Mouse (Mus musculus) v-Abl transformed pro-B cells (cell line): ENCODE results near the gene 4430402I18Rik.

Experiments used
- in situ Hi-C, 2 experiments: fragments of 400-800 bp; cut with MboI; formaldehyde crosslinking; loops; one replicate each; pipeline ENCODE4 v1.15.1; 2025; ENCODE audit not compliant: unreplicated experiment in 2 of 2

Gene 4430402I18Rik

DNA sequence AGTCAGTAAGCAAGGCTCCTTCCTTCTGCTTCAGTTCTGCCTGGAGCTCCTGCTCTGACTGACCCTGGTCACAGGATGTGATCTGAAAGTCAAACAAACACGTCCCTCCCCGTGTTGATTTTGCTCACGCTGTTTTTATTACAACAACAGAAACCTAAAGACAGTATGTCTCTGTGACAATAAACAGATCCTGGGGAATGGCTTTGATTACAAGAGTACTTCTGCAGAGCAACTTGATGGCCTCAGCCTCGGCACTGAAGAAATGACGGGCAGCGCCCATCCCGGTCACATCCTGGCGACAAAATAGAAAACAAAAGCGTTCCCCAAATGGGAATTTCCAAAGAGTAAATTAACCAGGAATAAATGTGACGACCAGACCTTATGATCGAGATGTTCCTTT is 2.7 kb upstream of the 4430402I18Rik start:
- in situ Hi-C loops: loop anchor here (5.0 kb wide), 2 partner anchors 193 to 282 kb away; partner anchors contain the start of gene Jak2 (in 1 of the 2)

DNA sequence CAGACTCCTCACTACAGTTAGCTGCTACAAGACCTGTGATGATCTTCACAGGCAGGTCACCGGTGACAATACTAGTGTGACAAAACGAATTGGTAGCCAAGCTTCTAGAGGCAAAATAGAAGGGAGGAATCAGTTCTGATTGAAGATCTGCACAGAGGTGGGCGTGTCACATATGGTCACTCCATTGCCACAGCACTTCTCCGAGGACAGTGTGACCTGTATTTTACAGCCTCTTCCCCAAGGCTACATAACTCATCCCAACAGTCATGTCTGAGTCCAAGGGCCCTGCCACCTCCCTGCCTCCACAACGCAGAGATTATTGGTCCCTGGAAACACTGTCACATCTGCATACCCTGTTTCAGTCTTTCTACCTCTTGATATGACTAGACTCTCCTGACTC is 1.6 kb upstream of the 4430402I18Rik start:
- in situ Hi-C loops: no loop called here

DNA sequence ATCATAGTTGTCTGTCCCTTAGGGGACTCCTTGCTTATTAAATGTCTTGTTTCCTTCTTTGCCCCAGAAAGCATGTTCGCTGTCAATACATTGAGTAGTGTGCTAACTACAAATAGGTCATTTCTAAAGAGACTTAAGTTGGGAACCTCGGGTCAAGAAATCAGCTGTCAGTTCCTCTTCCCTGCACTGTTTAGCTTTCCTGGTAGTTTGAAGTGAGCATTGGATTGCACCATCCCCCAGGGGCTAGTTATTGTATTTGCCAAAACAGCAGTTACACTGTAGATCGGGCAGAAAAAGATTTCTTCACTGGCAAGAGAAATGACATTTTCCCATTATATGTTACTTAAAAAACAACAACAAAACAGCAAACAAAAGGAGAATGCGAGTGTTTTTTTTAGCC is 578 bp upstream of the 4430402I18Rik start:
- in situ Hi-C loops: no loop called here

DNA sequence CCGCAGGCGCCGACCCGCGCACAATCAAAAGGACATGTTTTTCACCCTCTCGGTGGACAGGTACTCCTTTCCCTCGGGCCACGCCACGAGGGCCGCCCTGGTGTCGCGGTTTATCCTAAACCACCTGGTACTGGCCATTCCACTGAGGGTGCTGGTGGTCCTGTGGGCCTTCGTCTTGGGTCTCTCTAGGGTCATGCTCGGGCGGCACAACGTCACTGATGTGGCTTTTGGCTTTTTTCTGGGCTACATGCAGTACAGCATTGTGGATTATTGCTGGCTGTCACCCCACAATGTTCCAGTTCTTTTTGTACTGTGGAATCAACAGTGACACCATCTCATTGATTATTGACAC is 3.1 kb downstream of the 4430402I18Rik start:
- in situ Hi-C loops: no loop called here

DNA sequence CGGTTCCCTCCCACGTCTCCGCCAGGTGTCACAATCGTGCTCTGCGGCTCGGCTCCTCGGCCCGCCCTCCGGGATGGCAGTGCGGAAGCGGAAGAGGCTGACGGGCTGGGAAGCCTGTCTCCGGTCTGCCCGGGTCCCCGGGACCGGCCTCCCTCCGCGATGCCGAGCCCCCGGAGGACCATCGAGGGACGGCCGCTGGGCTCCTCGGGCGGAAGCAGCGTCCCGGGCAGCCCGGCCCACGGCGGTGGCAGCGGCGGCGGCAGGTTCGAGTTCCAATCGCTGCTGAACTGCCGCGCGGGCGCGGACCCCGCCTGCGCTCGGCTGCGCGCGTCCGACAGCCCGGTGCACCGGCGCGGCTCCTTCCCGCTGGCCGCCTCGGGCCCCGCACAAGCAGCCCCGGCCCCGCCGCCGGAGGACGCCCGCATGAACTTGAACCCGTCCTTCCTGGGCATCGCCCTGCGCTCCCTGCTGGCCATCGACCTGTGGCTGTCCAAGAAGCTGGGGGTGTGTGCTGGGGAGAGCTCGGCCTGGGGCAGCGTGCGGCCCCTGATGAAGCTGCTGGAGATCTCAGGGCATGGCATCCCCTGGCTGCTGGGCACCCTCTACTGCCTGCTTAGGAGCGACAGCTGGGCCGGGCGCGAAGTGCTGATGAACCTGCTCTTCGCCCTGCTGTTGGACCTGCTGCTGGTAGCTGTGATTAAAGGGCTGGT is 3.6 kb downstream of the 4430402I18Rik start, which contains the start of gene Plpp6:
Gene Plpp6 (plus strand): TSS at position 112 of the 710 bp plus-strand sequence.
- in situ Hi-C loops: no loop called here

DNA sequence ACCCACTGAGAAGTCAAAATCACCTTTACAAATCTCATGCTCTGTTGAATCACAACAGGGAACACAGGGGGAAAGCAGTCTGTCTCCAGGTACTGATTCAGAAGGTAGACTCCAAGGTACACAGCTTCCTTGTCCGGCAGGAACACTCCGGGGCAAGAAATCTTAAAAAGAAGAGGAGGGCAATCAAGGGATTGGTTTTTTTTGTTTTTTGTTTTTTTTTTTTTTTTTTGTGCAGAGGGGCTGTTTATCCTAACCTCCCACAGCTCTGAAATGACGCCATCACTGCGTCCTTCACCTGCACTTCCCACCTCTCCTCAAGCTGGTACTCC is 4.1 kb downstream of the 4430402I18Rik start:
- in situ Hi-C loops: no loop called here

DNA sequence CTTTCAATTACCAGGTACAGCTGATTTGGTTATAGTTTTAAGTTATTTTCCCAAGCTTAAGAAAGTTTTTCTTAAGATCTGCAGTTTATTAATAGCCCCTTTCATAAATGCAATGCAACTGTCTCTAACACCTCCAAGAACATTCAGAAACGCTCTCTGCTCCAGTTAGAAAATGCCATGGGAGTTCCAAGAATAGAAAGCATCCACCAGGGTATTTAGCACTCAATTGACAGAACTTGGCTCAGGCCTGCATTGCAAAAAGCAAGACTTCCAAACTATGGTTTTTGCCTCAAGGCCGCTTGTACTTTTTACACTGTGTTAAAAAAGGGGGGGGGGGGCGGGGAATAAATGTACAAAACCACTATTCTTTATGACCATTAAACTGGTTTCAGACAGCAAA is 4.5 kb downstream of the 4430402I18Rik start:
- in situ Hi-C loops: no loop called here

DNA sequence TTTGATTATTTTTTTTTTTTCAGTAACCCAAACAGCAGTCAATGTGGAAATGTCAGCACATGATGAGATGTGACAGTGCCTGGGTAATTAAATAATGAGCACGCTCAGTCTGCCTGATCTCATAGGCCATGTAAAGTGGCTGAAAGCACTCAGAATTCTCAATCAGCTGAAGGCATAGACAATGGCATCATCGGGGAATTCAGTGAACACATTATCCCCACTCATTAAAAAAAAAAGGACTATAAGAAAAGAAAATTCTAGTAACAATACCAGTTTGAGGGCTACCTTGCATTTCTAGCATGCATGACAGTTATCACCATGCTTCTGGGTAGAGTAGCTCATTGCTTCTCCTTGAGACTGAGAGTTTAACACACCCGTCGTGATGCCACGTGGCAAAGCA is 16.3 kb downstream of the 4430402I18Rik start:
- in situ Hi-C loops: no loop called here

DNA sequence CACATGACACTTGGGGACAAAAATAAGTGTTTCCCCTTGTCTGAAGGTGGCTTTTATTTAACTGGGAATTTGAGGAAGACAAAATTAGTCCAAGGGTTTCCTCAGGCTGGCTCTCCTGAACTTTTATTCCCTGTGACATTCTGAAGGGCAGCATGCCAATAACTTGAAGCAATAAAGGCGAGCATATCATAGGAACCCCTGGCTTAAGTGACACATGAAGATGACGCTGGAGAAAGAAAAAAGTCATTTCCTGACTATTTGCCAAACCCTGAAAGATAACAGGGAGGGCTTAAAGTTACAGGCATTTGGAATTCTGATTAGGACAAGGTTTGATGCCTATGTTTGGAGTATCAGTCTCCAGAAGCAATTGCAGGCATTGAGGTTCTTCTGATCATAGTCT is 20.3 kb downstream of the 4430402I18Rik start:
- in situ Hi-C loops: no loop called here

DNA sequence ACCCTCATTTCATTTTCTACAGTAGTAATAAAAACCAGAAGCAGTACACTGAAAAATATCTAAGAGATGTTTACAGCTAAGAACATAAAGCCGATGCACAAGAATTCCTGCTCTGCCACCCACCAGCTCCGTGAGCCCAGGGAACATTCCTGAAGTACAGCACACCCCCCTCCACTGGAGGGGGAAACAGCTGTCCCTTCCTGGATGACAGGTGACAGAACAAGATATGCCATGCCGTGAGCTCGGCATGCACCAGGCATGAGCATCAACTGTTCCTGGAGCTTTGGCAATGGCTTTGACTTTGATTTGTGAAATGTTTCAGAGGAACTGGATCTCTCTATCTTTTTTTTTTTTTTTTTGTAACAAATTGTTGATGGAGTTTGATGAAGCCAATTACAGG is 20.8 kb downstream of the 4430402I18Rik start:
- in situ Hi-C loops: no loop called here

DNA sequence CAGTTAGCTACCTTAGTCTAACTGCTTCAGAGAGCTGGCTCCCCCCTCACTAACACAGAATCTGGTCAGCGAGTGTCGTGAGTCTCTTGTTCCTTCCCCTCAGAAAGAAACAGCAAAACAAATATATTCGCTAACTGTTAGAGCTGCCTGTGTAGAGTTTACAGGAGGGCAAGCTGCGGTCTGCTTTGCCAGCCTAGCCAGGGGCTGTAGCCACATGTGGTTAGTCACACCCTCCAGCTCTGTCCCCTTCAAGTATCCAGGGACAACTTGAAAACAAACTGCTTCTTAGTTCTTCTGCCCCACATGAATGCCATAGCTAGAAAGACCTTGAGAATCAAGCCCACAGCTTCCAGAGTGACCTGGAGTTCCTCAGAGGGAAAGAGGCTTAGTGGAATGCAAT is 26.3 kb downstream of the 4430402I18Rik start:
- in situ Hi-C loops: no loop called here

DNA sequence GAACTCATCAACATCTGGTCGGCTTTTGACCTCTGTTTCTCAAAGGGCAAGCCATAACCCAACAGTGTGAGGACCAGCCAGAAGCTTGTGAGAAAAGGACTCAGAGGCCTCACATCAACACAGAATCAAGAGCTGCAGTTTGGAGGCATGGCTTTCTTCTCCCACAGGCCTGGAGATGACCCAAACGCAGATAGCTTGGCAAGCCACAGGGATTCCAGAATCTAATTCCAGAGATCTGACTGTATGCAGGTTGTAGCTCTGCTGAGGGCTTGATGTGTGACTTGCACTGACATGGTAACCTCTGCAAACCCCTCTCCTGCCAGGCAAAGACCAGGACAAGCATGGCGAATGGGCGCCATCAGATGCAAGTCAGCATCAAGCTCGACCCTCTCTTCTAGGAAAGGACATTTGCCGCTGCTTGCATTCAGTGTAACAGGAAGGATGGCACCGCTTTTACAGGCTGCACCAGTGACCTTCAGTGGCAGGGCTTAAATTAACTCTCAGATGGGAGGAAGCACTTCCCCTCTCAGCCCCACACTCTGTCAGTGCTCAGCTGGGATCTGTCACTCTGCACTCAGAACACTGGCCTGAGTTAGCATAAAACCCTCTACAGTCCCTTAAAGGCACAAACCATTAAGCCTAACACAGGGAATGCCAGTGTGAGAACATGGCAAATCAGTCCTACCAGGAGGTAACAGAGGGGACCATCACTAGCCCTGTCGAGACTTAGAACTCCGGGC is 27.3 kb downstream of the 4430402I18Rik start:
- in situ Hi-C loops: no loop called here

DNA sequence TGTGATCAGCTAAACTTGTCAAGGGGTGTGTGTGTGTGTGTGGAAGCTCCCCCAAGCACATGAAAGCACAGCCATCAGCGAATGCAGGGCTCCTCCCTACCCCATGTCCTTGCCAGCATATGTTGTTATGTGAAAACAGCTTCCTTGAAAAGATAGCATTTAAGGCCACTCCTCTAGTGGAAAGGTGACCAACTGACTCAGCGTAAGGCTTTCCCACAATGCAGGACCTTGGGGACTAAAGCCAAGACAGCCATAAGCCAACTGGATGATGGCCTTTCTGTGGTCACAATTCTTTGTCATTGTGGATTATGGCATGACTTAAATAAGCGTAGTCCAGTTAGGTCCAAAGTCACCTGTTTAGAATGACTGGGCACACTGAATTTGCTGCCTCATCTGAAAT is 32.7 kb downstream of the 4430402I18Rik start:
- in situ Hi-C loops: no loop called here

DNA sequence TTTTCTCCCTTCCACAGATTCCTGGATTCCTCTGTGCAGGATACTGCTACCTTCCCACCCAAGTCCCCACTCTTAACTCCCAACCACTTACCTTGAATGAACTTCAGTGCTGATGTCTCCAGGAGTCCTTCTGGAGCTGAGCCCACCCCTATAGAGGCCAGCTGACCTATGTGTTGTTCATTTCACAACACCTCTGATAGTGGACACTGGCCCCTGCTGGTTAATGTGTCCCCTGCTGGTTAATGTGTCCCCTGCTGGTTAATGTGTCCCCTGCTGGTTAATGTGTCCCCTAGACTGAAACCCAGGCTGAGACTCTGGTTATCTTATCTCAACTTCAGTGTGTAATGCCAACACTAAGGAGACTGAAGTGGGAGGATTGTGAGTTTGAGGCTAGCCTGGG is 38.6 kb downstream of the 4430402I18Rik start:
- in situ Hi-C loops: no loop called here

DNA sequence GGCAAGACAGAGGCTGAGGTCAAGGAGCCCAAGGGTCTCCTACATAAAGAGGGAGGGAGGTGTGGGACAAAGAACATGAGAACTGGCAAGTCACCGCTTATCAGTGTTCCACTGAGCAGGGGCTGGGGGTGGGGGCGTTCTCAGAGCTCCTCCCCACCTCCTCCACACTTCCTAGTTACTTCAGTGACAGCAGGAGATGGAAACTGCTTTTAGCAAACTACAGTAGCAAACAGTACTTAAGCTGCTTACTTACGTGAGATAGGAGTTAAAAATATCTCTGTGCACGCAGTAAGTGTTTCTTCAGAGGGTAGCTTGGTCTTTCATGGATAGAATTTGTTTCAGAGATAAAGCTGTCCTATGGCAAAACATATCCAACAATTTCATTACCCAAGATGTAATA is 40.2 kb downstream of the 4430402I18Rik start:
- in situ Hi-C loops: no loop called here

DNA sequence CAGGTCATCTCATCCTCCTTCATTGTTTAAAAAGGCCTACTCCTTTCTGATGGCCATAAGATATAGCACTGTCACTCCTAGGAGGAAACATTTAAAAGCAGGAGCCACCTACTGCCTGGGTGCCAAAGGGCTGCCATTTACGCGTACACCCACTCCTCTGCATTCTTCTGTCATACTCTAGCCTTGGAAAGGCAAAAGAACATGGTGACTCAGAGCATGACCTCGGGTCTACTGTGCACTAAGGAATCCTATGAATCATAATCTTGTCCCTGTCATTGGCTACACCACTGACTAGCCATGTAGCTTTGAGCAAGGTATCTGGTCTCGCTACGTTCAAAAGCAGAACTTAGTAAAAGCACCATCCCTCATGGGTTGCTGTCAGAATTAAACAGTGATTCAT is 41.2 kb downstream of the 4430402I18Rik start:
- in situ Hi-C loops: no loop called here

DNA sequence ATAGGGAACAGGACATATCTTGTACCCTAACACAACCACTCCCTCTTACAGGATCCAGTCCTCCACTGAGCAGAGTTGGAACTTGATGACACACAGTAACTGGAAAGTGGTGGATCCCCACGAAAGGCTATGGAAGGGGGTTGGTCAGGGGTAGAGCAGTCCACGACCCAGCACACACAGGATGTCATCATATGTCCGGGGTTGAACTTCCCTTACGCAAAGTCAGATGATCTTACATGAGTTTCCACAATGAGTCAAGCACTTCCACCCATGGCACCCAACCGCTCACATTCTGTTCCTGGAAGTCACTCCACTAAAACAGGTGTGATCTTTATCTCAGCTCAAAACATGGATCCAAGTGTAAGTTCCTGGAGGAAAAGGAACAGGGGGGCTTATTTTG is 49.8 kb downstream of the 4430402I18Rik start:
- in situ Hi-C loops: no loop called here

DNA sequence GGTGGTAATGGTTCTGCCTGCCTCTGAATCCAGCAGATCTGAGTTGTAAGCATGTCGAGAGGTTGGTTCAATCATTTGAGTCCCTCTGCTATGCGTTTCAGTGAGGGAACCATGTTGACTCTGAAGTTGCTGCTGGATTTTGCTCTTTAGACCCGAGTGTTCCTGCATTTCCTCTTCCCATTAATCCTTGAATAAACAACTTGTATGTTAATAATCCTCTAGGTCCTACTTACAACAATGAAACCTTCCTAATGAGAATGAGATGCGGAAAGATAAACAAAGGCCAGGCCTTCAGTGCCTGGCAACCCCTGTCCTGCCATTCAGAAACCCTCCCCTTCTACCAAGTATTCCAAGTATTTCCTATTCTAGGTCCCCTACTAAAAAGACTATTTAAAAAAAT is 51.1 kb downstream of the 4430402I18Rik start:
- in situ Hi-C loops: no loop called here

DNA sequence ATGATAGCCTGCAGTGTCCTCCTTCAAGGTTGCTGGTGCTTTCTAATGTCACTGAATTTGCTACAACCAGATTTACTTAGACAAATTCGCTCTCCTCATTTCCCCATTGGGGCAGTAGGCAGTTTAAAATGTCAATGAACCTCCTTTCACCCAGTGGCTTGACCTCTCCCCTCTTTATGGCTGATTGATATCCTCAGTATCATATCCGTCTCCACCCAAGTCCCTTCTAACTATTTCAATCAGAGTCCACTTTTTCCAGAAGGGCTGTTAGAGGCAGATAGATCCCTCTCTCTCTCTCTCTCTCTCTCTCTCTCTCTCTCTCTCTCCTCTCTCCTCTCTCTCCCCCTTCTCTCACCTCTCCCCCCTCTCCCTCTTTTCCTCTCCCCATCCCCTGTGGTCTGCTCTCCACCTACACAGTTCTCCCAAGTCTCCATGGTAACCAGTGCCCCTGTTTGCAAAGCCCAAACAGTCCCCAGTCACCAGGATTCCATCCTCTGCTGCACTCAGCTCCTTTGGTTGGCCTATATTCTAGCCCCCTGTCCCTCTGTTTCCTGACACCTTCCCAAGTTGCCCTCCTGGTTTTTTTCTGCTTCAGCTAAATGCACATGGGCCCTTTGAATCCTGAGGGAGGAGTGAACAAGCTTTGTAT is 51.9 kb downstream of the 4430402I18Rik start:
- in situ Hi-C loops: no loop called here

DNA sequence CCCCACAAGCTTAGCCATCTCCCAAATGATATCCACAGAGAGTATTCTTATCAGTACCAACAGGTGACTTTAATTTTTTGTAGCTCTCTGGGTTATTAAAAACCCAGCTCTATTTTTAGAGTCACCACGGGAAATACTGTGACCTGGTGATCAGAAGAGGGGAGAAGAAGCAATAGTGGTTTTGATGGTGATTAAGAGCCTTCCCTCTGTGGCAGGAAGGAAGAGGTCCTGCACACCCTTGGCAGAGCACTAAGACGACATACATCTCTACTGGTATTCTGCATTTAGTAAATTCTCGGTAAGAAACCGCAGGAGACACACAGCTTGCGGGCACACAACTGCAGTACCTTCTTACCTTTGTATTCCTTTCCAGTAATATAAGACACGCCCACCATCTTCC is 53.0 kb downstream of the 4430402I18Rik start:
- in situ Hi-C loops: no loop called here

DNA sequence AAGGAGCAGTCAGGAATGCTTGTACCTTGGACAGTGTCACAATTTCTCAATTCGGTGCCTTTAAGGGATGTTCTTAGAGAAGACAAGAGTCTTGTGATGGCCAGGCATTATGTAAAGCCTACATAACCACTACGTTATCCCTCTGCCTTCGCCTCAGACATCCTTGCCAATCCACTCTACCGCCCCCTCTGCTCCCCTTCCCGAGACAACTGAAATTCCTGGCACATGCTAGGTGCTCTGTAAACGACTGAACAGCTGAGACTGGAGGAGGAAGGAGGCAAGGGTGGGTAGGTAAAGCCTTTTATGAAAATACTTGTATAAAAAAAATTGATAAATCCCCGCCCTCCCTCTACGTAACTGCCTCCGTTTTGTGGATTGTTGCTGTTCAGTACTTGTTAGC is 58.9 kb downstream of the 4430402I18Rik start:
- in situ Hi-C loops: no loop called here

DNA sequence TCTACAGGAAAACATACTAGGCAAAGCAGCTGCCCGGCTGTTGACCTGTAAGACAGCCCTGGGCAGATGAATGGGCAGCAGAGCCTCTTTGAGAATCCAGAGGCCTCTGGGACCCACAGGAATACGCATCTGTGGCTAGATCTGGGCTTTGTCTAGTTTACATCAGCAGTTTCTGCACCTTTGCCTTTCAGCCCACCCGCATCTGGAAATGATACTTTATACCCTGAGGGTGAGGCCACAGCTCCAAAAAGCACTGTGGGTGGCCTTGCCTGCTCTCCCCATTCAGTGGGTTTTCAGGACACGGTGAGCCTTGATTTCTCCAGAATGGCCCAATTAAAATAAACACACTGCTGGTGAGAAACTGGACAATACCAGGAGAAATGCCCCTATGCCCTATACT is 59.4 kb downstream of the 4430402I18Rik start:
- in situ Hi-C loops: no loop called here
